Mouse (Mus musculus) heart, postnatal 10 days (tissue): ENCODE measurements around the gene Atg101. TPM values are rescaled to one million over a fixed set of nuclear protein-coding genes. Genes with fewer than 3 reads are reported as not detected.
A peak's percentile ranks its signal among the peaks of the same experiment; 100 is the strongest.

ENCODE experiments used
- DNase-seq, 2 experiments: peaks; one replicate each; pipeline ENCODE4 v3.0.0; 2021
- intact Hi-C: fragments of 180-260 bp; cut with DNase I; formaldehyde crosslinking; loops from one replicate; pipeline ENCODE4 v1.15.1; 2025
- total RNA-seq, 2 experiments: library from RNA; stranded (reverse); gene quantifications; 2 replicates each; pipeline ENCODE4 v1.2.3; 2021

Gene Atg101
- total RNA-seq, 2 experiments from 2014 or later: 24.1 to 28.2 TPM

GRCm38 (mm10) chr15:101282471-101282870 lies 1.6 kb upstream of the Atg101 start:
- intact Hi-C loops: no loop called here
- DNase-seq: no peak

- peak; percentile 78 to 81 for DNase-seq
- intact Hi-C loops: loop anchor here (1.0 kb wide), 3 partner anchors 16 to 62 kb away; no protein-coding TSS in a partner anchor
These were observed 725 bp upstream of the Atg101 start for GRCm38 (mm10) chr15:101283183-101283910.

GRCm38 (mm10) chr15:101286129-101286770 lies 2.2 kb downstream of the Atg101 start:
- intact Hi-C loops: no loop called here
- DNase-seq: peak in 1 of 2 experiments; percentile 52

GRCm38 (mm10) chr15:101287361-101287760 lies 3.3 kb downstream of the Atg101 start:
- DNase-seq: no peak
- intact Hi-C loops: no loop called here

- intact Hi-C loops: no loop called here
- DNase-seq: no peak
These were observed 6.3 kb downstream of the Atg101 start for GRCm38 (mm10) chr15:101290354-101290753.

- DNase-seq: peak in 1 of 2 experiments; percentile 56
These were observed 7.9 kb downstream of the Atg101 start for GRCm38 (mm10) chr15:101292012-101292411.

GRCm38 (mm10) chr15:101293025-101293621 lies 9.1 kb downstream of the Atg101 start, which contains the start of gene 6030408B16Rik:
Gene 6030408B16Rik (plus strand): TSS chr15:101293212.
- DNase-seq: peak in 1 of 2 experiments; percentile 31
- intact Hi-C loops: no loop called here

More at GRCm38 (mm10) chr15:101292012-101292411, 7.9 kb downstream of the Atg101 start:
- intact Hi-C loops: no loop called here

- peak in 1 of 2 experiments; percentile 57 for DNase-seq
- intact Hi-C loops: no loop called here
These were observed 10.2 kb downstream of the Atg101 start for GRCm38 (mm10) chr15:101294028-101294894.

GRCm38 (mm10) chr15:101295106-101295505 lies 11.0 kb downstream of the Atg101 start:
- DNase-seq: peak; percentile 65 to 73
- intact Hi-C loops: no loop called here

- no peak for DNase-seq
- intact Hi-C loops: no loop called here
These were observed 11.5 kb downstream of the Atg101 start for GRCm38 (mm10) chr15:101295616-101296015.

- intact Hi-C loops: no loop called here
- peak in 1 of 2 experiments; percentile 50 for DNase-seq
These were observed 12.0 kb downstream of the Atg101 start for GRCm38 (mm10) chr15:101296091-101296490.

GRCm38 (mm10) chr15:101297988-101298387 lies 13.9 kb downstream of the Atg101 start:
- intact Hi-C loops: no loop called here
- no peak for DNase-seq

GRCm38 (mm10) chr15:101298550-101298949 lies 14.5 kb downstream of the Atg101 start:
- DNase-seq: no peak
- intact Hi-C loops: no loop called here

- intact Hi-C loops: no loop called here
These were observed 15.4 kb downstream of the Atg101 start for GRCm38 (mm10) chr15:101299480-101299960.

GRCm38 (mm10) chr15:101300128-101300527 lies 16.1 kb downstream of the Atg101 start:
- no peak for DNase-seq
- intact Hi-C loops: no loop called here

More at GRCm38 (mm10) chr15:101299480-101299960, 15.4 kb downstream of the Atg101 start:
- DNase-seq: peak in 1 of 2 experiments; percentile 33

- intact Hi-C loops: no loop called here
These were observed 18.1 kb downstream of the Atg101 start for GRCm38 (mm10) chr15:101302201-101302600.

GRCm38 (mm10) chr15:101303830-101304229 lies 19.8 kb downstream of the Atg101 start:
- DNase-seq: no peak

More at GRCm38 (mm10) chr15:101302201-101302600, 18.1 kb downstream of the Atg101 start:
- no peak for DNase-seq

GRCm38 (mm10) chr15:101306459-101306858 lies 22.4 kb downstream of the Atg101 start:
- DNase-seq: no peak
- intact Hi-C loops: no loop called here

More at GRCm38 (mm10) chr15:101303830-101304229, 19.8 kb downstream of the Atg101 start:
- intact Hi-C loops: no loop called here

GRCm38 (mm10) chr15:101308440-101309348 lies 24.6 kb downstream of the Atg101 start:
- DNase-seq: peak; percentile 54 to 56
- intact Hi-C loops: no loop called here
